Mouse (Mus musculus): Measurements from ENCODE around the gene C130026I21Rik. TPM values are rescaled to one million over a fixed set of nuclear protein-coding genes. Genes with fewer than 3 reads are reported as not detected.
"Not testable (repeated sequence)": the region's sequence is repeated elsewhere in the genome, so short reads cannot be mapped to it uniquely, and the experiment has no call there.

Gene C130026I21Rik
- polyA plus RNA-seq, 1 experiment from 2014 or later, result not detected

DNA sequence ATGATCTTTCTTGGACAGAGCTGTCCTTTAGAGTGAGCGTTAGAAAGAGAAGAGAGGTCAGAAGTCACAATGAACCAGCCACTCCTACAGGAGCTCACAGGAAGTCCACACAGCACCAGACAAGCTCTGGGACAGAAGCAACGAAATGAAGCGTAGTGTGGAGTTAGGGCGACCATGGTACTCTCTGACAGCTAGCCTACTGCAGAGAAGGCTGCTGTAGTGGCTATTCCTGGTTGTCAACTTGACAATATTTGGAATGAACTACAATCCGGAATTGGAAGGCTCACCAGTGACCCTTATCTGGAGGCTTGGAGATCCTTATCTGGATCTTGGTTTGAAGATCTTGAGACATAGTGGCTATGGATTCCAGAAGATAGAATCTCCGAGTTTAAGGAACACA, 164.4 kb downstream of the C130026I21Rik start:
- H3K4me3 ChIP-seq (ENCODE audit: low read depth, low read length); H3K9ac ChIP-seq (replicated peaks; ENCODE audit: low read length); H3K27me3 ChIP-seq (ENCODE audit: control insufficient read depth, insufficient read depth, low read length); DNase-seq (ENCODE audit: low spot score); H3K9me3 ChIP-seq (replicated peaks; ENCODE audit: control insufficient read depth, low read length); ATAC-seq (replicated peaks; ENCODE audit: insufficient number of reproducible peaks, low FRiP score, low TSS enrichment, low read depth); H3K4me2 ChIP-seq (ENCODE audit: low read depth, low read length); H3K27ac ChIP-seq (replicated peaks; ENCODE audit: low read depth, low read length); H3K36me3 ChIP-seq (replicated peaks; ENCODE audit: control insufficient read depth, insufficient read depth, low read depth, low read length); H3K4me1 ChIP-seq (ENCODE audit: control insufficient read depth, insufficient read depth, low read length): not testable (repeated sequence)
- WGBS, result 72% methylated on average over 5 of the region's 6 CpGs

DNA sequence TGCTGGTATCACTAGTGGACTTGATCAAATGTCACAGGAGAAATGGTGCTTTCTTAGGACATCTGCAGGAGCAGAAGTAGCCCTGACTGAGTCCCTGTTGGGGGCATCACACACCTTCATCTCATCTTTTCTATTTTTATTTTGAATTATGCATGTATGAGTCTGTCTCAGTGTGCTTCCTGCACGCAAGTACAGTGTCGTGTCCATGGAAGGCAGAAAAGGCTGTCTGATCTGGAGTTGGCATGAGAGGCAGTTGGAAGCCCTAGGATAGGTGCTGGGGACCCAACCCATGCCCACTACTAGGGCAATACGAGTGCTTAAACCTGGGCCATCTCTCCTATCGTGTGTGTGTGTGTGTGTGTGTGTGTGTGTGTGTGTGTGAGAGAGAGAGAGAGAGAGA, 165.0 kb downstream of the C130026I21Rik start:
- not testable (repeated sequence) for H3K9me3 ChIP-seq (replicated peaks; ENCODE audit: control insufficient read depth, low read length); ATAC-seq (replicated peaks; ENCODE audit: insufficient number of reproducible peaks, low FRiP score, low TSS enrichment, low read depth)

DNA sequence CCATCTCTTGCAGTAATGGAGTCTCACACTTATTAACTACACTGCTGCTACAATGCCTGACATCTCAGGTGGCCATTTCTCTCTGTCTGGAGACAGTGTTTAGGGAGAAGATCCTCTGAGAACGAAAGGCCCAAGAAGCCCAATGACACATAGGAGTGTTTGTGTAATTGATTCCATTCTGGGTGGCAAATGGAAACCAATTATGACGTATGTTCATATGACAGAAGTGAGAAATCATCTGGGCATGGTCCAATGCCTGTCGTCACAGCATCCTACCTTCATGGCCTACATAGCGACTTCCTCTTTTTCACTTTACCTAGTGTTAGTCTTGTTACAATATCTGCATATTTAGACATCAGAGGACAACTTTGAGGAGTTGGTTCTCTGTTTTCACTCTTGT, 168.6 kb downstream of the C130026I21Rik start:
- H3K4me2 ChIP-seq (ENCODE audit: low read depth, low read length); ATAC-seq (replicated peaks; ENCODE audit: insufficient number of reproducible peaks, low FRiP score, low TSS enrichment, low read depth); H3K4me3 ChIP-seq (ENCODE audit: low read depth, low read length); H3K36me3 ChIP-seq (replicated peaks; ENCODE audit: control insufficient read depth, insufficient read depth, low read depth, low read length); DNase-seq (ENCODE audit: low spot score); H3K27me3 ChIP-seq (ENCODE audit: control insufficient read depth, insufficient read depth, low read length); H3K9ac ChIP-seq (replicated peaks; ENCODE audit: low read length); H3K4me1 ChIP-seq (ENCODE audit: control insufficient read depth, insufficient read depth, low read length); H3K9me3 ChIP-seq (replicated peaks; ENCODE audit: control insufficient read depth, low read length); H3K27ac ChIP-seq (replicated peaks; ENCODE audit: low read depth, low read length): not testable (repeated sequence)
- WGBS, result 86% methylated on average over 4 of the region's 4 CpGs

More for the DNA sequence above, 165.0 kb downstream of the C130026I21Rik start:
- H3K27ac ChIP-seq (replicated peaks; ENCODE audit: low read depth, low read length); H3K9ac ChIP-seq (replicated peaks; ENCODE audit: low read length); H3K27me3 ChIP-seq (ENCODE audit: control insufficient read depth, insufficient read depth, low read length); H3K4me3 ChIP-seq (ENCODE audit: low read depth, low read length); H3K36me3 ChIP-seq (replicated peaks; ENCODE audit: control insufficient read depth, insufficient read depth, low read depth, low read length); H3K4me2 ChIP-seq (ENCODE audit: low read depth, low read length); H3K4me1 ChIP-seq (ENCODE audit: control insufficient read depth, insufficient read depth, low read length); DNase-seq (ENCODE audit: low spot score): not testable (repeated sequence)
- 81% methylated on average over 3 of the region's 4 CpGs for WGBS

DNA sequence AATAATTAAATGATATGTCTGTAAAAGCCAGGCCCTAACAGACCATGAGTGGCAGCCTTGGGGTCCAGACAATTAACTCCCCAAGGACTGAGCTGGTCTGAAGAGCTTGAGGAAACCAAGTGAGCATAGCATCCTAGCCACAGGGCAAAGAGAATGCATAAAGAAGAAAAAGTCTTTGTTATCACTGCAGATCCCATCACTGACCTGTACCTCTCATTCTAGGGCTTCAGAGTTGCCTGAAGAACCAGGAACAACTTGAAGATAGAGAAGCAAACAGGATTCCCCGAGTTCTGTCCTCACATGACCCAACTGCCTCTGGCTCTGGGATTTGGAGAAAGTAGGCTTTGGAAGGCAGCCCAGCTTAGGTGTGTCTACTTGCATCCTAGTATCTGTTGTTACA, 170.5 kb downstream of the C130026I21Rik start, which contains the start of gene Gm10553:
TSS of gene Gm10553 (plus strand) at position 301 of the 400 bp plus-strand sequence.
- not testable (repeated sequence) for ATAC-seq (replicated peaks; ENCODE audit: insufficient number of reproducible peaks, low FRiP score, low TSS enrichment, low read depth); H3K4me1 ChIP-seq (ENCODE audit: control insufficient read depth, insufficient read depth, low read length); H3K9ac ChIP-seq (replicated peaks; ENCODE audit: low read length); H3K4me3 ChIP-seq (ENCODE audit: low read depth, low read length); H3K4me2 ChIP-seq (ENCODE audit: low read depth, low read length); H3K36me3 ChIP-seq (replicated peaks; ENCODE audit: control insufficient read depth, insufficient read depth, low read depth, low read length); DNase-seq (ENCODE audit: low spot score); H3K27ac ChIP-seq (replicated peaks; ENCODE audit: low read depth, low read length); H3K9me3 ChIP-seq (replicated peaks; ENCODE audit: control insufficient read depth, low read length); H3K27me3 ChIP-seq (ENCODE audit: control insufficient read depth, insufficient read depth, low read length)
- 78% methylated on average over 1 of the region's 1 CpGs for WGBS

DNA sequence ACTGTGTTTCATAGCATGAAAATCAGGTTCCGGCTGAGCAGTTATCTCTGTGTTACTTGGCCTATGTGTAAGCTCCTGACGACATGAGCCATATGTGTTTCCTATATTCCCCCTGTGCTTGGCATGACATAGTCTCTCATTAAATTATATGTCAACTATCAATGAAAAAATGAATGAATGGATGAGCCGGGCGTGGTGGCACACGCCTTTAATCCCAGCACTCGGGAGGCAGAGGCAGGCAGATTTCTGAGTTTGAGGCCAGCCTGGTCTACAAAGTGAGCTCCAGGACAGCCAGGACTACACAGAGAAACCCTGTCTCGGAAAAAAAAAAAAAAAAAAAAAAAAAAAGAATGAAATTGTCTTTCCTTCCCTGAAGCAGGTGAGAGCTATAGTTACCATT, 171.3 kb downstream of the C130026I21Rik start:
- H3K36me3 ChIP-seq (replicated peaks; ENCODE audit: control insufficient read depth, insufficient read depth, low read depth, low read length); H3K27ac ChIP-seq (replicated peaks; ENCODE audit: low read depth, low read length); ATAC-seq (replicated peaks; ENCODE audit: insufficient number of reproducible peaks, low FRiP score, low TSS enrichment, low read depth); H3K4me3 ChIP-seq (ENCODE audit: low read depth, low read length); H3K9ac ChIP-seq (replicated peaks; ENCODE audit: low read length); DNase-seq (ENCODE audit: low spot score); H3K9me3 ChIP-seq (replicated peaks; ENCODE audit: control insufficient read depth, low read length); H3K27me3 ChIP-seq (ENCODE audit: control insufficient read depth, insufficient read depth, low read length); H3K4me2 ChIP-seq (ENCODE audit: low read depth, low read length); H3K4me1 ChIP-seq (ENCODE audit: control insufficient read depth, insufficient read depth, low read length): not testable (repeated sequence)
- 82% methylated on average over 5 of the region's 7 CpGs for WGBS

DNA sequence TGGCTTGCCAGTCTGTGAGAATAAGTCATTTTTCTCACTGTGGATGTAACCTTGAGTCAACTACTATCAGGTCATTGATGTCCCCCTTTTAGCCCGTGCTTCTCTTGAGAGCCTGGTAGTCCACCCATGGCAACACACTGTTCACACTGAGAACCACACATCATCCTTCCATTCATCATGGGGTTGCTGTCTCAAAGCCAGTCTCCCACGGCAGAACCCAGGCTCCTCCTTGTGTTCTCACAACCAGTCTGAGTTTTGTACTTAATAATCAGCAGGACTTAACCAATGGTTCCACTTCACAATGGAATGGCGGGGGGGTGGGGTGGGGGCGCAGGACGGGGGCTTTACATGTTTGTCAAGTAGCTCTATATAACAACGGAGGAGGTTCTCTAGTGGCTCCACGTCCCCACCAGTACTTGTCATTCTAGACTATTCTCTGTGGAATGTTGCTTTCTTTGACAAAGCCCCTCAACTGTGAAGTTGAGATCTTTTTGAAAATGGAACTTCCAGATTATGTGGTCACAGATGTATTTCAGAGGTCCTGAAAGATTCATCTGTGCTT, 177.3 kb downstream of the C130026I21Rik start:
- not testable (repeated sequence) for H3K4me2 ChIP-seq (ENCODE audit: low read depth, low read length); H3K27ac ChIP-seq (replicated peaks; ENCODE audit: low read depth, low read length); H3K4me1 ChIP-seq (ENCODE audit: control insufficient read depth, insufficient read depth, low read length); H3K27me3 ChIP-seq (ENCODE audit: control insufficient read depth, insufficient read depth, low read length); H3K9ac ChIP-seq (replicated peaks; ENCODE audit: low read length); H3K36me3 ChIP-seq (replicated peaks; ENCODE audit: control insufficient read depth, insufficient read depth, low read depth, low read length); H3K4me3 ChIP-seq (ENCODE audit: low read depth, low read length); DNase-seq (ENCODE audit: low spot score); H3K9me3 ChIP-seq (replicated peaks; ENCODE audit: control insufficient read depth, low read length); ATAC-seq (replicated peaks; ENCODE audit: insufficient number of reproducible peaks, low FRiP score, low TSS enrichment, low read depth)
- WGBS, result 82% methylated on average over 6 of the region's 7 CpGs

DNA sequence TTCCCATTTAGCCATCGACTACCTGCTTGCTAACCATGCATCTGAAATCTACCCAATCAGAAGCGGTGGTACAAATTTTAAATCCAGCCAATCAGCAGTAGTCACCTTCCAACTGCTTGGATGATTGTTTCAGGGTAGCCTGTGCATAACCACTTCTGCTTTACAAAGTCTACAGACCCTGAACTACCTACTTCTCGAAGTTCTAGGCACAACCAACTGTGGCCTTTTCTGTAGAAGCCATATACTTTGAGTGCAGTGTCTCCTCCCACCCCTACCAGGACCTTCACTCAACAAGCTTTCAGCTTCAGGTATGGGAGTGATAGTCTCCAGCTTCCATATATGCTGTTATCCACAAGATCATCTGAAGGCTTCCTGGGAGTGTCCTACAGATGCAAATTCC, 178.2 kb downstream of the C130026I21Rik start:
- H3K9ac ChIP-seq (replicated peaks; ENCODE audit: low read length); ATAC-seq (replicated peaks; ENCODE audit: insufficient number of reproducible peaks, low FRiP score, low TSS enrichment, low read depth); DNase-seq (ENCODE audit: low spot score); H3K27ac ChIP-seq (replicated peaks; ENCODE audit: low read depth, low read length); H3K9me3 ChIP-seq (replicated peaks; ENCODE audit: control insufficient read depth, low read length); H3K27me3 ChIP-seq (ENCODE audit: control insufficient read depth, insufficient read depth, low read length); H3K4me2 ChIP-seq (ENCODE audit: low read depth, low read length); H3K4me1 ChIP-seq (ENCODE audit: control insufficient read depth, insufficient read depth, low read length); H3K4me3 ChIP-seq (ENCODE audit: low read depth, low read length); H3K36me3 ChIP-seq (replicated peaks; ENCODE audit: control insufficient read depth, insufficient read depth, low read depth, low read length): not testable (repeated sequence)
- WGBS, result 54% methylated on average over 1 of the region's 3 CpGs

- 93% methylated on average over 1 of the region's 1 CpGs for WGBS
- not testable (repeated sequence) for H3K36me3 ChIP-seq (replicated peaks; ENCODE audit: control insufficient read depth, insufficient read depth, low read depth, low read length); H3K4me1 ChIP-seq (ENCODE audit: control insufficient read depth, insufficient read depth, low read length); H3K9ac ChIP-seq (replicated peaks; ENCODE audit: low read length); ATAC-seq (replicated peaks; ENCODE audit: insufficient number of reproducible peaks, low FRiP score, low TSS enrichment, low read depth); H3K4me2 ChIP-seq (ENCODE audit: low read depth, low read length); H3K27ac ChIP-seq (replicated peaks; ENCODE audit: low read depth, low read length); H3K9me3 ChIP-seq (replicated peaks; ENCODE audit: control insufficient read depth, low read length); H3K4me3 ChIP-seq (ENCODE audit: low read depth, low read length); DNase-seq (ENCODE audit: low spot score); H3K27me3 ChIP-seq (ENCODE audit: control insufficient read depth, insufficient read depth, low read length)
Observed at GRCm38 (mm10) chr1:85086211-85086610, 184.2 kb downstream of the C130026I21Rik start.

All from embryonic facial prominence, embryonic 11.5 days (tissue).